Mouse (Mus musculus): ENCODE results near the gene Arhgef3.
"Not testable (repeated sequence)": the region's sequence is repeated elsewhere in the genome, so short reads cannot be mapped to it uniquely, and the experiment has no call there.

Arhgef3 gene

GRCm38 (mm10) chr14:27192450-27192849 lies 77.8 kb downstream of the Arhgef3 start:
- DNase-seq (ENCODE audit: low read depth, low spot score), result no peak

GRCm38 (mm10) chr14:27196980-27197379 lies 82.3 kb downstream of the Arhgef3 start:
- DNase-seq (ENCODE audit: low read depth, low spot score), result no peak

- DNase-seq (ENCODE audit: low read depth, low spot score), result no peak
Measured at GRCm38 (mm10) chr14:27198490-27199089, 83.9 kb downstream of the Arhgef3 start.

DNA sequence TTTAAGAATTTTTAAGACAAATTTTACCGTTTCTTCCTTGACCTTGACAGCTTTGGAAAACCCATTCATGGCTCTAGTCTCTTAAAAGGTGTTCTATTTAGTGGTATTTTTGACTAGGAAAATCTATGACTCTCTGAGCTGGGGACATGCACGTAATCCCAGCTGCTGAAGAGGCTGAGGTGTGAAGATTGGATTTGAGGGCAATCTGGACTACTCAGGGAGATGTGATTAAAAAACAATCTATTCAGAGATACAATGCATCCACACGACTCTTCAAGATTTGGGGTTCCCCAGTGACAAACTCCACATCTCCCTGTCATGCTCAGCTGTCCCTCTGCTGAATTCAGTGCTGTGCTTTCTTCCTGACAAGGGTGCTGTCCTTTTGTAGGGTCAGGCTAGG lies 84.4 kb downstream of the Arhgef3 start:
- no peak for DNase-seq (ENCODE audit: low read depth, low spot score)

- no peak for DNase-seq (ENCODE audit: low read depth, low spot score)
Measured at GRCm38 (mm10) chr14:27199870-27200269, 85.2 kb downstream of the Arhgef3 start.

GRCm38 (mm10) chr14:27200743-27201576 lies 86.3 kb downstream of the Arhgef3 start:
- DNase-seq (ENCODE audit: low read depth, low spot score), result no peak

GRCm38 (mm10) chr14:27201824-27202223 lies 87.1 kb downstream of the Arhgef3 start:
- no peak for DNase-seq (ENCODE audit: low read depth, low spot score)

DNA sequence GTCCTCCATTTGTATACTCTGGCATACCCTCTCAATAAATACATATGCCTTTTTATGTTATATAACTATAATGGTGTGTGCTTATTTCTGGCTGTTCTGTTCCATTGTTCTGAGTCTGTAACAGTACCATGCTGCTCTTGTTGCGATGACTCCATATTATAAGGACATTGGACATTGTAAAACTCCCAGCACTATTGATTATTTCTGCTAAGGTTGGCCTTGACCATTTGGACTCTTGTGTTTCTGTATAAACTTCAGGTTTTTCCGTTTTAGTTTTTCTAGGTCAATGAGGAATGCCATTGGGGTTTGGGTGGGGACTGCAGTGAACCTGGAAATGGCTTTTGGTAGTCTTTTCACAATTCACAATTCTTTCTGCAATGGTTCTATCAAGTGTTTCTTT lies 90.0 kb downstream of the Arhgef3 start:
- DNase-seq (ENCODE audit: low read depth, low spot score), result no peak

GRCm38 (mm10) chr14:27206443-27206842 lies 91.7 kb downstream of the Arhgef3 start:
- DNase-seq (ENCODE audit: low read depth, low spot score), result no peak

DNA sequence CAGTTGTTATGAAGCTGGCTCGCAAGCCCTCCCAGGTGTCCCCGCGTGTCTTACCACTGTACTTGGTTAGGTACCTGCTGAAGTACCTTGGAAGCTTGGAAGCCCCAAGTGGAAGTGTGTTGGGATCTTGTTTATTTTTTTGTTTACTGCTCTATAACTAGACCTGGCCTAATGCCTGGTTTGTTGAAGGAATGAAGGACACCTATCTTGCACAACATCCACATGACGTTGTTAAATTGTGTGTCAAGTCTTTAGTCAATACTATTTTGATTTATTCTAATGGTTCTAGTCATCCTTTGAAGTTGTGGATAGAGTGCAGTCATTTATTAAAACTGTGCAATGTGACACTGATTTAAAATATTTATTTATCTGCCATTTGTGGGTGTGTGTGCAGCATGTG lies 94.8 kb downstream of the Arhgef3 start:
- no peak for DNase-seq (ENCODE audit: low read depth, low spot score)

GRCm38 (mm10) chr14:27210801-27211200 lies 96.1 kb downstream of the Arhgef3 start:
- DNase-seq (ENCODE audit: low read depth, low spot score), result not testable (repeated sequence)

- no peak for DNase-seq (ENCODE audit: low read depth, low spot score)
Measured at GRCm38 (mm10) chr14:27211743-27212445, 97.2 kb downstream of the Arhgef3 start.

DNA sequence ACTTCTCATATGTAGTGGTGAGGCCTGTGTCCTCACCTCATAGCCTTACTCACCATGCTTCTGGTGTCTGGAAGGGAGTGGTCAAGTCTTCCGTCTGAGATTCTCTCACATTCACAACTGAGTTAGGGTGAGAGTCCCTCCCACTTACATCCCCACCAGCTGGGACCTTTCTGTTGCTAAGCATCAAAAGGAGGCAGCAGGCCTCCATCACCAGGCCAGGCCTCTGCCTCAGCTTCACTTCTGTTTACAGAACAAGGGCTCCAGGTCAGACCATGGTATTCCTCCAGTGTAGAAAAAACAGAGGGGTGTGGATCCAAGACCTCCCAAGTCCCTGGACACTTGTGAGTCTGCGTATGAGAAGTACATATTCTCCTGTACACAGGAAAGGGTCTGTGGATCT lies 99.5 kb downstream of the Arhgef3 start:
- no peak for DNase-seq (ENCODE audit: low read depth, low spot score)

DNA sequence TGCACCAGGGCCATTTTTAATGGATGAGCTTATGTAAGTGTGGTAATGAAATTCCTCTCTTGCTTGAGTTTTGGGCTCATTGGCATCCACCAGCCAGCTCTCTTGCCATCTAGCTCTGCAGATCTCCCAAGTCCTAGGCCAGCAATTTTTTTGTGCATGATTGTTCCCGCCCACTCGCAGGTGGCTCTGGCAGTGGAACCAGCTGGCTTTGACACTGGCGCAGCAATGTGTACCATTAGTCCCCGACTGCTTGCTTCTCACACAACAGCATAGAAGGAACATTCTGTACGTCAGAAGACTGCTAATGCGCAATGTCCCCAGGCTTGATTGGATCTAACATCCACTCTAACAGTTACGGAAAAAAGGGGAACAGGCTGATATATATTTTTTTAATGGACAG lies 105.0 kb downstream of the Arhgef3 start:
- no peak for DNase-seq (ENCODE audit: low read depth, low spot score)

DNA sequence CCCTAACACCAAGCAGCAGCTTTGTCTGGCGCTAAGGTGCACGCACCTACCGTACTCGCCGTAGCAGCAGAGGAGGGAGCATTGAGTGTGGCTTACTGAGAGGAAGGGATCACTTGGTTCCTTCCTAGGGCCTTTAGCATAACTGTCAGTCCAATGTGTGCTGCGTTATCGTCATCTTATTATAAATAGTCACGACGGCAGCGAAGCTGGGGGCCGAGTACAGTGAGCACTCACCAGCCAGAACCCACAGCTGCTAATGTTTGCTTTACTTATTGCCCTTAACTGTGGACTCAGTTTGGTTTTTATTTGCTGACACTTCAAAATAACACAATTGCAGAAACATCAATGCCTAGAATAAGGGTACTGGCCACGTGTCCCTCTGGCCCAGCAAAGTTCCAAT lies 105.6 kb downstream of the Arhgef3 start:
- DNase-seq (ENCODE audit: low read depth, low spot score), result no peak

DNA sequence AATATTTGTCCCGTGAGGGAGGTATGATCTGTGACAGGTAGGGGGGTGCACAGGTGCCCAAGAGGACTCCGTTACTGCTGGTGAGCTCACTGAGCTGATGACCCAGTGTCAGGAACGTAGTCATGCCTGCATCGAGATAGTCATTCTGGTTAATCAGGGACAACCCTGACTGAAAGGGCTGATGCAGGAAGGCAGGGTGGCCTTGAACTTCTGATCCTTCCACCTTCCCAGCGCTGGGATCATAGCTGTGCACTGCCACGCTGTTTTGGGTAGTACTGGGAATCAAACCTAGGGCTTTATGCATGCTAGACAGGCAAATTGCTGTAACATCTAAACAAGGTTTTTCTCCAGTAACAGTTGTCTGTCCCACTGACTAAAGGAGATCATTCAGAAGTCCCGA lies 109.9 kb downstream of the Arhgef3 start:
- no peak for DNase-seq (ENCODE audit: low read depth, low spot score)

GRCm38 (mm10) chr14:27226288-27226687 lies 111.6 kb downstream of the Arhgef3 start:
- DNase-seq (ENCODE audit: low read depth, low spot score), result no peak

DNA sequence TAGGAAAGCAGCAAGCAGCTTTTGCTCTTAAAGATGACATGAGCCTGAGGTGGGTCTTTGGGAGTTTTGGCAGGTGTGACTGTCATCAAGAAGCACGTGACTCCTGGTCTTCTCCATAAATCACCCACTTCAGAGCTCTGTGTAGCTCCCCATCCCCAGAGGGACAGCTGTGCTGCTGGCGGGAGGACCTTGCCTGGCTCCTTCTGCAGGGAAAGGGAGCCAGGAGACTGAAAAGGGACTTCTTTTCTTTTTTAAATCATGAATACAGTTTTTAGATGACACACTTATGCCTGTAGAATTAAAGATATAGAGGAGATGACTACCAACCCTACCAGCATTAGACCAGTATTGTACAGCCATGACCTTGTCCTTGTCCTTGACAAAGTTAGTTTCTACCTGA lies 113.6 kb downstream of the Arhgef3 start:
- DNase-seq (ENCODE audit: low read depth, low spot score), result no peak

GRCm38 (mm10) chr14:27228941-27229371 lies 114.3 kb downstream of the Arhgef3 start:
- no peak for DNase-seq (ENCODE audit: low read depth, low spot score)

GRCm38 (mm10) chr14:27229441-27230147 lies 114.9 kb downstream of the Arhgef3 start:
- no peak for DNase-seq (ENCODE audit: low read depth, low spot score)

DNA sequence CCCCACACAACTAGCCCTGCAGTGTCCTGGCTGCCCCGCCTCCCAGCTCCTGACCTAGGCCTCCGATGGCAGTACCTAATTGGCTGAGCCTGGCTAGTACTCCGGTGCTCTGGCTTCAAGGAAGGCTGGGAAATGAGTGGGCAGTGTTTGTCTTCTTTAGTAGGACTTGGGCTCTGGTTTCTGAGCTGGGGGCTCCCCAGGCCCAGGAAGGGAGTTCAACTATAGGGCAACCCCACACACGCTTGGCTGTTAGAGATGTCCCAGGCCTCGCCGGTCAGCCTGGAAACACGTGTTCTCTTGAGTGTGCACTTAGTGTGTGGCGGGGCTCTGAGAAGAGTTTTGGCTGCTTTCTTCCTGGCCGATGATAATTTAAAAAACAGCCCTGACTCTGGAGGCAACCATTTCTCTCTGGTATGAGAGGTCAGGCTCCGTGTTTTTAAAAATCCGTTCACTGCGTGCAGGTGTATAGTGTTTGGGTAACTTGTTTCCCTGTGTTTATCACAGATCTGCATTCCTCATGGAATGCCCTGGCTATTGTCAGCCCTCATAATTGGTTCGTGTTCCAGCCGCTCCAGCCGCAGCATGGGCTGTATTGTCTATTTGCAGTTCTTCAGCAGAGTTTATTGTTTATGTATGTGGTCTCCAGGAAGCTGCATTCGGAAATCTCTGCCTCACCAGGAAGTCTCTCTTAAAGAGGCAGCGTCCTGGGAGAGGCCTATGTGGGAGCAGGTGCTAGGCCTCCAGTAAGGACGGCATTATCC lies 115.7 kb downstream of the Arhgef3 start:
- no peak for DNase-seq (ENCODE audit: low read depth, low spot score)

Data from WW6 (cell line).